Mouse (Mus musculus) forebrain, postnatal 0 days (tissue): ENCODE results near the gene Esrrg. TPM values are rescaled to one million over a fixed set of nuclear protein-coding genes. Genes with fewer than 3 reads are reported as not detected.

Source experiments
- ATAC-seq: fragments of 200-750 bp; cut with Nextera tagmentation; 2 replicates; pipeline ENCODE4 v1.8.0; 2017; ENCODE audit warnings: mild to moderate bottlenecking, moderate library complexity
- DNase-seq: peaks from one replicate; pipeline ENCODE4 v3.0.0-alpha.2; 2015
- H3K27ac ChIP-seq: fragments of 300-500 bp; sonication (generic); 2 replicates; pipeline ENCODE4 v1.5.1; 2014; ENCODE audit warnings: low read depth, mild to moderate bottlenecking, antibody characterized with exemption, low read length, moderate library complexity, mixed read lengths
- H3K27me3 ChIP-seq: fragments of 300-500 bp; sonication (generic); 2 replicates; pipeline ENCODE4 v1.6.1; 2014; ENCODE audit warnings: mild to moderate bottlenecking, low read length, mixed read lengths; ENCODE audit not compliant: insufficient read depth
- H3K36me3 ChIP-seq: fragments of 300-500 bp; sonication (generic); 2 replicates; pipeline ENCODE4 v1.6.1; 2014; ENCODE audit warnings: mild to moderate bottlenecking, moderate library complexity; ENCODE audit not compliant: insufficient read depth
- H3K4me1 ChIP-seq: fragments of 300-500 bp; sonication (generic); 2 replicates; pipeline ENCODE4 v1.6.1; 2014; ENCODE audit warnings: antibody characterized with exemption; ENCODE audit not compliant: insufficient read depth
- H3K4me2 ChIP-seq: fragments of 300-500 bp; sonication (generic); 2 replicates; pipeline ENCODE4 v1.6.1; 2014; ENCODE audit warnings: low read depth, mild to moderate bottlenecking, moderate library complexity
- H3K4me3 ChIP-seq: fragments of 300-500 bp; sonication (generic); 2 replicates; pipeline ENCODE4 v1.5.1; 2014; ENCODE audit warnings: low read depth, low read length, mixed read lengths
- H3K9ac ChIP-seq: fragments of 300-500 bp; sonication (generic); 2 replicates; pipeline ENCODE4 v1.6.1; 2014; ENCODE audit warnings: mild to moderate bottlenecking
- H3K9me3 ChIP-seq: fragments of 300-500 bp; sonication (generic); 2 replicates; pipeline ENCODE4 v1.6.1; 2016; ENCODE audit warnings: low read length
- CTCF ChIP-seq: sonication (generic); IDR thresholded peaks from 2 replicates; pipeline ENCODE4 v1.5.1; 2016; ENCODE audit warnings: antibody characterized with exemption, control low read depth, low read depth
- WGBS: fragments of 180-500 bp; shearing (Covaris S2); extraction: QIAGEN DNeasy Blood & Tissue Kit; methylation state at CpG from one replicate; pipeline ENCODE4 v1.1.7; 2014; 5-methylcytosine and 5-hydroxymethylcytosine counted together
- polyA plus RNA-seq: library from polyadenylated mRNA; unstranded; fragments of >200 nt; fragmentation: Nextera tagmentation; extraction: Ambion mirVana; gene quantifications from 2 replicates; pipeline ENCODE4 v1.2.1, GENCODE M21; 2015
- total RNA-seq: library from RNA; depleted of rRNA; stranded (reverse); fragments of >200 nt; gene quantifications from 2 replicates; pipeline ENCODE4 v1.2.3, GENCODE M21; 2014

Esrrg gene
- total and polyA plus RNA-seq, 2 experiments from 2014 or later, result 9.2 to 11.9 TPM

- H3K4me1 ChIP-seq, result no peaks in the 10 kb centered on the region
- no peak for TF ChIP-seq CTCF
- ATAC-seq (no peak), DNase-seq (no peak)
- WGBS, result 14% methylated on average over 7 of the region's 7 CpGs
- H3K36me3 ChIP-seq, result no peaks in the 10 kb centered on the region
- H3K4me3 ChIP-seq, result no peak overlapping the region
- H3K9me3 ChIP-seq, result no peaks in the 10 kb centered on the region
- H3K4me2 ChIP-seq, result no peak overlapping the region
- H3K27ac ChIP-seq, result no peak overlapping the region
- H3K9ac ChIP-seq, result no peak overlapping the region
- H3K27me3 ChIP-seq, result no peaks in the 10 kb centered on the region
Observed at GRCm38 (mm10) chr1:187787055-187788016, 178.7 kb downstream of the Esrrg start.

- Histone ChIP-seq H3K9me3 (no peaks in the 10 kb centered on the region), H3K4me3 (no peak overlapping the region), H3K27me3 (no peaks in the 10 kb centered on the region), H3K36me3 (no peaks in the 10 kb centered on the region), H3K4me1 (peaks cover 5% of the 10 kb centered on the region; the same call in 1 of the 2 replicates), H3K9ac (no peak overlapping the region), H3K27ac (no peak overlapping the region), H3K4me2 (no peak overlapping the region)
- 80% methylated on average over 5 of the region's 5 CpGs for WGBS
- ATAC-seq, result no peak
- no peak for DNase-seq
- no peak for TF ChIP-seq CTCF
Observed at GRCm38 (mm10) chr1:187794240-187794930, 185.8 kb downstream of the Esrrg start.

GRCm38 (mm10) chr1:187795551-187795950 is 187.0 kb downstream of the Esrrg start:
- Histone ChIP-seq H3K4me3 (no peak overlapping the region), H3K4me2 (no peak overlapping the region), H3K9me3 (no peaks in the 10 kb centered on the region), H3K4me1 (peaks cover 5% of the 10 kb centered on the region; the same call in 1 of the 2 replicates), H3K27me3 (no peaks in the 10 kb centered on the region), H3K27ac (no peak overlapping the region), H3K9ac (no peak overlapping the region), H3K36me3 (no peaks in the 10 kb centered on the region)
- ATAC-seq (no peak), DNase-seq (no peak)
- WGBS, result 29% methylated on average over 3 of the region's 3 CpGs
- TF ChIP-seq CTCF, result no peak

- Histone ChIP-seq H3K9ac (no peak overlapping the region), H3K27me3 (peaks cover 18% of the 10 kb centered on the region; the same call in 1 of the 2 replicates), H3K4me2 (no peak overlapping the region), H3K27ac (no peak overlapping the region), H3K4me1 (peaks cover 5% of the 10 kb centered on the region; the same call in 1 of the 2 replicates), H3K9me3 (no peaks in the 10 kb centered on the region), H3K4me3 (no peak overlapping the region), H3K36me3 (no peaks in the 10 kb centered on the region)
- ATAC-seq (no peak), DNase-seq (no peak)
- TF ChIP-seq CTCF, result no peak
- 45% methylated on average over 7 of the region's 7 CpGs for WGBS
Observed at GRCm38 (mm10) chr1:187799300-187799699, 190.7 kb downstream of the Esrrg start.

- WGBS, result 72% methylated on average over 10 of the region's 10 CpGs
Observed at GRCm38 (mm10) chr1:187800761-187801160, 192.2 kb downstream of the Esrrg start.

GRCm38 (mm10) chr1:187803566-187803965 is 195.0 kb downstream of the Esrrg start:
- Histone ChIP-seq H3K27me3 (peaks cover 30% of the 10 kb centered on the region), H3K4me3 (no peak overlapping the region), H3K36me3 (no peaks in the 10 kb centered on the region), H3K27ac (no peak overlapping the region), H3K9me3 (no peaks in the 10 kb centered on the region), H3K4me1 (no peaks in the 10 kb centered on the region), H3K4me2 (no peak overlapping the region), H3K9ac (no peak overlapping the region)
- ATAC-seq (no peak), DNase-seq (no peak)
- TF ChIP-seq CTCF, result no peak
- 26% methylated on average over 5 of the region's 5 CpGs for WGBS

More at GRCm38 (mm10) chr1:187800761-187801160, 192.2 kb downstream of the Esrrg start:
- no peak overlapping the region for H3K4me2 ChIP-seq
- H3K36me3 ChIP-seq, result no peaks in the 10 kb centered on the region
- no peak for TF ChIP-seq CTCF
- H3K4me1 ChIP-seq, result peaks cover 3% of the 10 kb centered on the region; the same call in 1 of the 2 replicates
- no peak overlapping the region for H3K9ac ChIP-seq
- no peak overlapping the region for H3K27ac ChIP-seq
- peaks cover 19% of the 10 kb centered on the region; the same call in 1 of the 2 replicates for H3K27me3 ChIP-seq
- ATAC-seq (no peak), DNase-seq (no peak)
- no peak overlapping the region for H3K4me3 ChIP-seq
- no peaks in the 10 kb centered on the region for H3K9me3 ChIP-seq
